ENCODE assay signal across 7 mouse cellular contexts in the genomic region with DNA sequence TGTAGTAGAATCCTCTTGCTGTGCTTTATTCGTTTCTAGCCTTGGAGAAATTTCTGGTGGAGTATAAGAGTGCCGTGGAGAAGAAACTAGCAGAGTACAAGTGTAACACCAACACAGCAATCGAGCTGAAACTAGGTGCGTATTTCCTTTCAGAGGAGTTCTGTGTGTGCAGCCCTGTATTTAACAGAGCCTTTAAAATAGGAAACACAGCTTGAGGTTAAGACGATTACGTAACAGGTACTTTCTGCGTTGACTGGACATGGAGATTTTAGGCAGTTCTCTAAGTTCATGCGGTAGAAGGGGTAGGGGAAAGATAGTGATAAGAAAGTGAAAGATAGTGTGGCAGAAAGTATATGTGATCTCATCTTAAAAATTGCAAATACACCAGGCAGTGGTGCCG. TPM values are rescaled to one million over a fixed set of nuclear protein-coding genes. Genes with fewer than 3 reads are reported as not detected.
DNase-seq lines count a peak whose midpoint lies in the region; ATAC-seq and TF ChIP-seq lines count a peak whose summit lies in the region.

No protein-coding gene starts in this region.

- TF ChIP-seq POLR2A in CH12.LX (IDR thresholded peaks at IDR 0.05; ENCODE audit: low read depth, low read length): no peak

- H3K9ac ChIP-seq in CH12.LX (ENCODE audit: insufficient read depth, low read depth): peak overlapping the region; percentile 59
- peak overlapping the region; percentile 76; the same call in 1 of the 2 replicates for H3K9ac ChIP-seq in forebrain, embryonic 16.5 days (replicated peaks; ENCODE audit: low read depth, low read length)

- no peak for TF ChIP-seq RAD21 in CH12.LX (IDR thresholded peaks at IDR 0.05; ENCODE audit: low read depth, low read length)

- peaks cover 5 to 33% of the 10 kb centered on the region in 2 experiments for H3K36me3 ChIP-seq in CH12.LX (replicated peaks in 1 of 2; ENCODE audit: control insufficient read depth in 1 of 2, insufficient read depth in 1 of 2, low read length in 1 of 2)
- no peaks in the 10 kb centered on the region for H3K36me3 ChIP-seq in forebrain, embryonic 16.5 days (ENCODE audit: control insufficient read depth, insufficient read depth)

- dilution Hi-C loops in CH12.LX (cut with MboI; ENCODE audit: extremely low pct_ligation_motif_present, extremely low pct_unique_long_range_greater_than_20kb, low sequenced_read_pairs): no loop called here

- TF ChIP-seq EP300 in CH12.LX (IDR thresholded peaks at IDR 0.05; ENCODE audit: low read length): no peak

- in situ Hi-C loops in CH12.LX (cut with MboI; ENCODE audit: low pct_ligation_motif_present, low pct_unique_long_range_greater_than_20kb, low sequenced_read_pairs): no loop called here

- H3K4me2 ChIP-seq in CH12.LX (ENCODE audit: insufficient read depth, low read depth, poor library complexity, severe bottlenecking): peak overlapping the region; percentile 71; the same call in 1 of the 2 replicates
- H3K4me2 ChIP-seq in forebrain, embryonic 16.5 days (ENCODE audit: low read length): peak overlapping the region; percentile 92

- peaks cover 8 to 32% of the 10 kb centered on the region in 2 experiments for H3K4me1 ChIP-seq in CH12.LX (ENCODE audit: control insufficient read depth in 1 of 2, insufficient read depth in 2 of 2)
- H3K4me1 ChIP-seq in forebrain, embryonic 16.5 days (replicated peaks; ENCODE audit: control insufficient read depth, insufficient read depth, low read length): peaks cover 7% of the 10 kb centered on the region

- peak; percentile 67 for DNase-seq in A20 (ENCODE audit: low read depth, low spot score)
- peak; percentile 65 for DNase-seq in CH12.LX (ENCODE audit: extremely low read depth)
- DNase-seq in adrenal gland, postnatal 14 days: no peak
- no peak for DNase-seq in kidney, adult 8-10 months
- DNase-seq in yolk sac, embryonic 10.5 days (ENCODE audit: low spot score): no peak

- H3K9me3 ChIP-seq in CH12.LX (replicated peaks; ENCODE audit: low read length): no peaks in the 10 kb centered on the region
- no peaks in the 10 kb centered on the region for H3K9me3 ChIP-seq in forebrain, embryonic 16.5 days (ENCODE audit: control insufficient read depth, low read length)

- 59% methylated on average over 9 of the region's 9 CpGs for WGBS in forebrain, embryonic 16.5 days

- ATAC-seq in forebrain, embryonic 16.5 days: no peak
- ATAC-seq in megakaryocyte, adult 5-6 weeks (ENCODE audit: poor library complexity, severe bottlenecking): peak; percentile 52

- TF ChIP-seq CTCF in CH12.LX (conservative IDR thresholded peaks at IDR 0.05 in 1 of 2, IDR thresholded peaks at IDR 0.05 in 1 of 2; ENCODE audit: low read depth in 2 of 2, low read length in 2 of 2): no peak

- H3K4me3 ChIP-seq in CH12.LX (replicated peaks in 1 of 3; ENCODE audit: low read depth in 2 of 3, low read length in 2 of 3, poor library complexity in 1 of 3): peak overlapping the region; percentile 82 to 98 (median 98)
- H3K4me3 ChIP-seq in forebrain, embryonic 16.5 days (replicated peaks; ENCODE audit: low read length): peak overlapping the region; percentile 92

- H3K27ac ChIP-seq in CH12.LX (ENCODE audit: insufficient read depth, low read depth): peak overlapping the region; percentile 66; the same call in 1 of the 2 replicates
- no peak overlapping the region for H3K27ac ChIP-seq in forebrain, embryonic 16.5 days (ENCODE audit: low read length)

- H3K27me3 ChIP-seq in CH12.LX (replicated peaks): no peaks in the 10 kb centered on the region
- H3K27me3 ChIP-seq in forebrain, embryonic 16.5 days (replicated peaks; ENCODE audit: control insufficient read depth, insufficient read depth, low read length): no peaks in the 10 kb centered on the region

- peaks cover 24% of the 10 kb centered on the region for H3K79me2 ChIP-seq in CH12.LX (replicated peaks; ENCODE audit: control insufficient read depth, extremely low read depth, insufficient read depth, poor library complexity, severe bottlenecking)

TF ChIP-seq in CH12.LX, 34 proteins besides CTCF, POLR2A, EP300 and RAD21:
- TF ChIP-seq HCFC1 (IDR thresholded peaks at IDR 0.05; ENCODE audit: low read depth, low read length): no peak
- TF ChIP-seq SIN3A (IDR thresholded peaks at IDR 0.05; ENCODE audit: low read length): peak; percentile 40; the same call in 1 of the 2 replicates
- no peak for TF ChIP-seq E2F4 (IDR thresholded peaks at IDR 0.05; ENCODE audit: insufficient replicate concordance, low read depth, low read length)
- TF ChIP-seq JUND (conservative IDR thresholded peaks at IDR 0.05; ENCODE audit: low read depth, low read length): no peak
- no peak for TF ChIP-seq MYC (IDR thresholded peaks at IDR 0.05; ENCODE audit: low read depth, low read length)

RNA-seq across cellular contexts. Expression of a gene that starts 1.1 kb away (rescaled TPM):
- 91.6 and 109 TPM in 2 replicates for total RNA-seq in CH12.LX (2012; rRNA removed)
- total RNA-seq in CH12.LX (2014; rRNA removed): 292 and 310 TPM in 2 replicates
- 167 and 184 TPM in 2 replicates for polyA plus RNA-seq in CH12.LX (2012; ENCODE audit: insufficient read length, low read depth)
- polyA plus RNA-seq in forebrain, embryonic 16.5 days (2015; fragmentation: Nextera tagmentation; extraction: Ambion mirVana): 72.8 and 78.8 TPM in 2 replicates
- 115 and 152 TPM in 2 replicates for total RNA-seq in megakaryocyte, adult 5-6 weeks (2015)
- total RNA-seq in megakaryocyte, adult 5-6 weeks (2017): 130 and 135 TPM in 2 replicates
- total RNA-seq in adrenal gland, postnatal 14 days (2021): 37.7 and 40.1 TPM in 2 replicates

RNA-seq across cellular contexts. Expression of a gene that starts 22.3 kb away (rescaled TPM):
- 97.1 and 105 TPM in 2 replicates for total RNA-seq in CH12.LX (2012; rRNA removed)
- total RNA-seq in CH12.LX (2014; rRNA removed): 115 and 123 TPM in 2 replicates
- polyA plus RNA-seq in CH12.LX (2012; ENCODE audit: insufficient read length, low read depth): 178 and 211 TPM in 2 replicates
- 79.6 and 86.7 TPM in 2 replicates for polyA plus RNA-seq in forebrain, embryonic 16.5 days (2015; fragmentation: Nextera tagmentation; extraction: Ambion mirVana)
- 39.7 and 45.8 TPM in 2 replicates for total RNA-seq in megakaryocyte, adult 5-6 weeks (2015)
- total RNA-seq in megakaryocyte, adult 5-6 weeks (2017): 36.8 and 44.4 TPM in 2 replicates
- 64.9 and 73.7 TPM in 2 replicates for total RNA-seq in adrenal gland, postnatal 14 days (2021)

Comparison
In these comparisons a context has a peak if more than half of its experiments do, and no peak if none do; other contexts are left out.
1. DNase-seq: peak in A20 (single experiment) and CH12.LX (single experiment); none in adrenal gland, postnatal 14 days (single experiment), kidney, adult 8-10 months (0 of 2) and yolk sac, embryonic 10.5 days (single experiment).